Mouse (Mus musculus) liver, adult 2 months (tissue): Measurements from ENCODE around the gene Fap.

ENCODE experiments used
- CTCF ChIP-seq: fragments of 200-500 bp; IDR thresholded peaks from 2 replicates; pipeline ENCODE4 v1.5.1; 2011; ENCODE audit warnings: low read depth, low read length, control low read depth
- POLR2A ChIP-seq: fragments of 200-500 bp; IDR thresholded peaks from 2 replicates; pipeline ENCODE4 v1.6.1; 2011; ENCODE audit warnings: low read length, control low read depth; ENCODE audit not compliant: insufficient read depth; ENCODE audit errors: extremely low read depth

DNA sequence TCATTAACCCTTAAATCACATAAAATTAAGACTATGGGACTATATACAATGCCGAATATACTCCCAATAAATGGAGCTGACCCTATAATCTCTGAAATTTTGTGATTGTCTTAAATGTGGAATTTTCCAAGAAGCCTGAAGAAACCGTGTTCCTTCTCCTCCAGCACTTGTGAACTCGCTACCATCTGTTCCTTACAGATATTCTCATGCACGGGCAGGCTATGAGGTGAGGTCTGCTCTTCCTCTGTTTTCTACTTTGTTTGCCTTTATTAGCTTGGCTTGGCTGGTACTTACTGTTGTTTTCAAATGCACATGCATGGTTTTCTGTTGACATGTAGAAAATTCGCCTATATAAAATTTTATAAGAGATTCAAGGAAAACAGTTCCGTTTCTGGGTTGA lies 59.4 kb downstream of the Fap start:
- no peak for TF ChIP-seq CTCF
- TF ChIP-seq POLR2A, result no peak
